Mouse (Mus musculus): ENCODE measurements around the gene Acp5. TPM values are rescaled to one million over a fixed set of nuclear protein-coding genes. Genes with fewer than 3 reads are reported as not detected.

The Acp5 gene
- polyA plus RNA-seq, 1 experiment, result 198 TPM

DNA sequence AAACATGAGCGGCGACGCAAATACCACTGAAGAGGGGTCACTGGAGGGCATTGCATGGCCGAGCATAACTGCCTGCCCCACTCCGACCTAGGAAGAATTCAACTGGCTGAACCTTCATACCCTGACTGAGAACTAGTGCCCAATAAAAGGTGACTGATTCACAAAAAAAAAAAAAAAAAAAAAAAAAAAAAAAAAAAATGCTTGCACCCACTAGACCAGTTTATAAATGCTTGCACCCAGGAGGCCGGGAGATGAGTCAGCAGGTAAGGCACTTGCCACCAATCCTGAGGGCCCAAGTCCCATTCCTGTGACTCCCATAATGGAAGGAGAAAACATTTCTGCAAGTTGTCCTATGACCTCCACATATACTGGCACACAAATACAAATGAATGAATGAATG, 42.8 kb downstream of the Acp5 start:
- no peak overlapping the region for H3K27ac ChIP-seq (replicated peaks; ENCODE audit: low read depth, low read length)
- peaks cover 2% of the 10 kb centered on the region; the same call in 1 of the 2 replicates for H3K4me1 ChIP-seq (ENCODE audit: control insufficient read depth, insufficient read depth, insufficient read length, low read length)
- no peak overlapping the region for H3K4me3 ChIP-seq (ENCODE audit: insufficient read depth, low read depth, low read length)

DNA sequence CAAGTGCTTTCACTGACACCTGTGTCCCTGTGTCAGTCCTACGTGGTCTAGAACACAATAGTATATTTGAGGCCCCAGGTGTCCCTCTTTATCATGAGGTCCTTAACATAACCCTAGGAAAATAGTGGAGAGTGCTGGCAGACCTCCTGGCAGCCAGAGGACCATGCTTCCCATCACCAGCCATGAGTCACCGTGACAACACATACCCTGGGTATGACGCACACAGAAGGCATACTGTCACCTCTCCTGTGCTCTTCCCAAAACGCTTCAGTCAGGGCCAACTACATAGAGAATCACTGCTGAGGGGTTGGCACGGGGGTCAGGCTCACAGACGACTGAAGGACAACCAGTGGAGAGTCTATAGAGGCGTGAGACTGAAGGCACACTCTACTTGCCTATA, 45.5 kb downstream of the Acp5 start:
- Histone ChIP-seq H3K27ac (replicated peaks; ENCODE audit: low read depth, low read length) (no peak overlapping the region), H3K4me1 (ENCODE audit: control insufficient read depth, insufficient read depth, insufficient read length, low read length) (no peaks in the 10 kb centered on the region), H3K4me3 (ENCODE audit: insufficient read depth, low read depth, low read length) (no peak overlapping the region)

DNA sequence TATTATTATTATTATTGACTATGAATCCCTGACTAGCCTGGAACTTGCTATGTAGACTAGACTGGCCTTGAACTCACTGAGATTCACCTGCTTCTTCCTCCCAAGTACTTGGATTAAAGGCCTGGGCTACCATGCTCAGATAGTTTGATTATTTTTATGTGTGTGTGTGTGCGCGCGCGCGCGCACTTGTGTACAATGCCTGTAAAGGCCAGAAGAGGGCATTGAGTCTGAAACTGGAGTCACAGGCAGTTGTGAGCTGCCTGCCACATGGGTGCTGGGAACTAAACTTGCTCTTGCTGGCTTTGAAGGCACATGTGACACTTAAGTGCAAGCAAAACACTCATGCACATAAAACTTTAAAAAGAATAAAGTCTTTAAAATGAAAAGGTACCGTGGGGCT, 46.2 kb downstream of the Acp5 start:
- no peak overlapping the region for H3K27ac ChIP-seq (replicated peaks; ENCODE audit: low read depth, low read length)

DNA sequence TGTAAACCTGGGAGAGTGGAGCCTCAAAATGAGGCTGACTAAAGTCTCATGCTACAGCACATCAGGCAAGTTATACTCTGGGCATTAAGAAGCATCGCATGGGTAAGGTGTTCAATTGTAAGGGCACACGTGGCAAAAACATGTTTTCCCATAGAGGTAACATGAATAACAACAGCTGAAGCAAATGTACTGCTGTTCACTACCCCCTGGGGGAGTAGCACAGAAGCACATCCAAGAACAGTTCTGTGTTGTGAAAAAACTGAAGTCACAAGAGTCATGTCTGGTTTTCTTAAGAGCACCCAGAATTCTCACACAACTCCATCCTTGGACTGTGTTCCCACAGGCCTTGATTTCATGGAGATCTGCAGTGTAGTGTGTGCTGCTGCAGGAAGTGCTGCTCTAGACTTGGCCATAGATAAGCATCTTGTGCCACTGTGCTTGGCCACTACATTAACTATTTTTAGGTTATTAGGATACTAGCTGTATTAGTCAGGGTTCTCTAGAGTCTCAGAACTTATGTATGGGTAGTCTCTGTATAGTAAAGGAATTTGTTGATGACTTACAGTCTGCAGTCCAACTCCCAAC, 48.4 kb downstream of the Acp5 start:
- H3K4me1 ChIP-seq (ENCODE audit: control insufficient read depth, insufficient read depth, insufficient read length, low read length), result no peaks in the 10 kb centered on the region
- H3K4me3 ChIP-seq (ENCODE audit: insufficient read depth, low read depth, low read length), result no peak overlapping the region
- H3K27ac ChIP-seq (replicated peaks; ENCODE audit: low read depth, low read length), result no peak overlapping the region

More for the DNA sequence above, 46.2 kb downstream of the Acp5 start:
- no peak overlapping the region for H3K4me3 ChIP-seq (ENCODE audit: insufficient read depth, low read depth, low read length)
- no peaks in the 10 kb centered on the region for H3K4me1 ChIP-seq (ENCODE audit: control insufficient read depth, insufficient read depth, insufficient read length, low read length)

DNA sequence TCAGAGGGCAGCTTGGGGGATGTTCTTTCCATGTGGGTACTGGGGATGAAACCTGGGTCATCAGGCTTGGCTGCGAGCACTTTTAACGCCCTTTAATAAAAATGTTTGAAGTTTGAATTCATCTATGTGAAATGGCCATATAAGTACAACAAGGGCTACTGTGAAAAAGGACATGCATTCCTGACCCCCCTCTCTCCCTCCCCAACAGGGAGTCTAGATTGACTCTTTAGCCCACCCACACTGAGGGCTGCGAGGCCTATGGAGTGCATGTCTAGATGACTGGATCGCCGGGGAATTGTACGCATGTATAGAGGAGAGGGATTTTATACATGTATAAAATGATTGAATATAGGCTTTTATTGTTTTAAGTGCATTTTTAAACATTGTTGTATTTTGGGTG, 49.5 kb downstream of the Acp5 start:
- Histone ChIP-seq H3K4me3 (ENCODE audit: insufficient read depth, low read depth, low read length) (peak overlapping the region; percentile 65), H3K27ac (replicated peaks; ENCODE audit: low read depth, low read length) (peak overlapping the region; percentile 45; the same call in 1 of the 2 replicates), H3K4me1 (ENCODE audit: control insufficient read depth, insufficient read depth, insufficient read length, low read length) (no peaks in the 10 kb centered on the region)

DNA sequence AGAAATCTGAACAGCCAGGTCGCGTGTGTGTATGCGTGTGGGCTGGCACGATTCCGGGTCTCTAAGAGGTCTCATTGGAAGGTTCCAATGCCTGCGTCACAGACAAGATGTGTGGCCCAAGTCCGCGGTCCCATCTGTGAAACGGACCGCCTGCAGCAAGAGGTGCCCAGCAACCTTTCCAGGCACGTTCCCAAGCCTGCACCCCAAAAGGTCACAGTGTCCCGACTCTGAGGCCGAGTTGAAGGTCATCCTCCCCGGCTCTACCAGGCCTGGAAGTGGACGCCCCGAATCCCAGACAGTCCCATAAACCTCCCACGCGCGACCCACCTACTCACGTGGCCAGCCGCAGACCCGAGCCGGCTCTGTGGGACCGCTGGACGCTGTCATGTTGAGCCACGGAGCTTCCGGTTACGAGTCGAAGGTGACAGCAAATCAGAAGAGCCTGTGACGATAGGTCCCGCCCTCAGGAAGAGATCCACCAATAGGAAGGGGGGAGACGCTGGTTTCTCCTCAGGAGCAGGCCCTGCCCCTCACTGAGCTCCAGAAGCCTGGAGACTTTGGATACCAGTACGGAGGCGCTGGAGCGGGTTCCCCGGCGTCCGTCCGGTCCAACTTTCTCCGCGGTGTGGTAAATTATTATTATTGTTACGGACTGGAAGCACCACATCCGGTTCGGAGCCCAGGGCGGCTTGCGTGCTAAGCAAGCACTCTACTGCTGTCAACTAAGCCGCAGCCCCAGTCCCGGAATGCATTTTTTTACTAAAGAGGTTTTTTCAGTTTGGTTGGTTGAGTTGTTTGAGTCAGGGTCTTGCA, 50.3 kb downstream of the Acp5 start, which contains the start of gene Ecsit:
Gene Ecsit (minus strand): TSS at position 417 of the 813 bp plus-strand sequence.
- Histone ChIP-seq H3K27ac (replicated peaks; ENCODE audit: low read depth, low read length) (peak within 1 kb of the TSS; percentile 79), H3K4me3 (ENCODE audit: insufficient read depth, low read depth, low read length) (peak within 1 kb of the TSS; percentile 86), H3K4me1 (ENCODE audit: control insufficient read depth, insufficient read depth, insufficient read length, low read length) (no peaks in the 10 kb centered on the region)

DNA sequence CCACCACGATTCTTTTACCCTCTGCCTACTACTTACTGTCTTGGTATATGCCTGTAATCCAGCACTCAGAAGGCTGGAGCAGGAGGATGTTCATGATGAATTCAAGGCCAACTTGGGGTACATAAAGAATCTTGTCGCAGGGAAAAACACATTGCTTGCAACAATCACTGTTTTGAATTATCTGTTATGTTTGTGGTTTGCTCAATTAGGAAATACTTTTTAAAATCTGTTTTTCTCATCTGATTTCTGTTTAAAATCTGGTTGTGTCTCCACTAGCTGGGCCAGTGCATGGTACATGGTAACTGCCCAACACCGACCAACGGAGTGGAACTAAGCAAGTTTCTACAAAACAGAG, 50.9 kb downstream of the Acp5 start:
- peak overlapping the region; percentile 86 for H3K4me3 ChIP-seq (ENCODE audit: insufficient read depth, low read depth, low read length)
- no peaks in the 10 kb centered on the region for H3K4me1 ChIP-seq (ENCODE audit: control insufficient read depth, insufficient read depth, insufficient read length, low read length)
- H3K27ac ChIP-seq (replicated peaks; ENCODE audit: low read depth, low read length), result peak overlapping the region; percentile 79; the same call in 1 of the 2 replicates

Other genes with a start within 250 kb of the Acp5 start
- gene Rab3d, start 217.5 kb downstream of the Acp5 start, polyA plus RNA-seq (2012; ENCODE audit: insufficient read depth, insufficient read length, missing spikeins), result 23.0 and 31.2 TPM in 2 replicates
- gene Ccdc159, start 208.2 kb downstream of the Acp5 start, polyA plus RNA-seq (2012; ENCODE audit: insufficient read depth, insufficient read length, missing spikeins), result 3.7 and 4.3 TPM in 2 replicates
- 204 and 213 TPM in 2 replicates for gene Tmem205, start 208.2 kb downstream of the Acp5 start, polyA plus RNA-seq (2012; ENCODE audit: insufficient read depth, insufficient read length, missing spikeins)
- 1.9 and 2.0 TPM in 2 replicates for gene Plppr2, start 198.7 kb downstream of the Acp5 start, polyA plus RNA-seq (2012; ENCODE audit: insufficient read depth, insufficient read length, missing spikeins)
- 11.6 and 15.4 TPM in 2 replicates for gene Swsap1, start 180.0 kb downstream of the Acp5 start, polyA plus RNA-seq (2012; ENCODE audit: insufficient read depth, insufficient read length, missing spikeins)
- 1.3 and 1.7 TPM in 2 replicates for gene Epor, start 172.2 kb downstream of the Acp5 start, polyA plus RNA-seq (2012; ENCODE audit: insufficient read depth, insufficient read length, missing spikeins)
- 9.2 and 10.4 TPM in 2 replicates for gene Rgl3, start 146.3 kb downstream of the Acp5 start, polyA plus RNA-seq (2012; ENCODE audit: insufficient read depth, insufficient read length, missing spikeins)
- gene Ccdc151, start 133.1 kb downstream of the Acp5 start, polyA plus RNA-seq (2012; ENCODE audit: insufficient read depth, insufficient read length, missing spikeins), result not detected in 2 replicates
- 33.1 and 40.1 TPM in 2 replicates for gene Prkcsh, start 132.9 kb downstream of the Acp5 start, polyA plus RNA-seq (2012; ENCODE audit: insufficient read depth, insufficient read length, missing spikeins)
- gene Elavl3, start 83.7 kb downstream of the Acp5 start, polyA plus RNA-seq (2012; ENCODE audit: insufficient read depth, insufficient read length, missing spikeins), result 0.91 and 2.0 TPM in 2 replicates
- not detected in 2 replicates for gene Gm49318, start 64.5 kb downstream of the Acp5 start, polyA plus RNA-seq (2012; ENCODE audit: insufficient read depth, insufficient read length, missing spikeins)
- gene Zfp653, start 64.3 kb downstream of the Acp5 start, polyA plus RNA-seq (2012; ENCODE audit: insufficient read depth, insufficient read length, missing spikeins), result 2.1 and 4.8 TPM in 2 replicates
- 95.3 and 111 TPM in 2 replicates for gene Ecsit, start 50.3 kb downstream of the Acp5 start, polyA plus RNA-seq (2012; ENCODE audit: insufficient read depth, insufficient read length, missing spikeins)
- gene Cnn1, start 36.5 kb downstream of the Acp5 start, polyA plus RNA-seq (2012; ENCODE audit: insufficient read depth, insufficient read length, missing spikeins), result 1.9 and 5.7 TPM in 2 replicates
- gene Elof1, start 18.5 kb downstream of the Acp5 start, polyA plus RNA-seq (2012; ENCODE audit: insufficient read depth, insufficient read length, missing spikeins), result 101 and 117 TPM in 2 replicates
- 47.7 and 58.0 TPM in 2 replicates for gene Pigyl, start 21.1 kb upstream of the Acp5 start, polyA plus RNA-seq (2012; ENCODE audit: insufficient read depth, insufficient read length, missing spikeins)
- 0.52 and 0.58 TPM in 2 replicates for gene Zfp872, start 52.4 kb upstream of the Acp5 start, polyA plus RNA-seq (2012; ENCODE audit: insufficient read depth, insufficient read length, missing spikeins)
- 17.4 and 22.6 TPM in 2 replicates for gene Zfp809, start 90.0 kb upstream of the Acp5 start, polyA plus RNA-seq (2012; ENCODE audit: insufficient read depth, insufficient read length, missing spikeins)
- not detected in 2 replicates for gene Zfp599, start 124.2 kb upstream of the Acp5 start, polyA plus RNA-seq (2012; ENCODE audit: insufficient read depth, insufficient read length, missing spikeins)
- 2.5 and 6.3 TPM in 2 replicates for gene Zfp810, start 171.9 kb upstream of the Acp5 start, polyA plus RNA-seq (2012; ENCODE audit: insufficient read depth, insufficient read length, missing spikeins)

Measured in brown adipose tissue, adult 24 weeks (tissue).